Mouse (Mus musculus): ENCODE measurements around the gene Nol12.

Nol12 gene

GRCm38 (mm10) chr15:78992925-78993324 is 58.2 kb downstream of the Nol12 start:
- no peak for DNase-seq (ENCODE audit: low spot score)
